ENCODE assay signal across 19 mouse cellular contexts in genomic region chr3:31134246-31134645, GRCm38 (mm10). TPM values are rescaled to one million over a fixed set of nuclear protein-coding genes. Genes with fewer than 3 reads are reported as not detected.
DNase-seq lines count a peak whose midpoint lies in the region; ATAC-seq and TF ChIP-seq lines count a peak whose summit lies in the region.
"Had no signal": no experiment of that assay in that cellular context is flagged by ENCODE, and none has a peak within 500 bp of the region (broad histone marks: within the 10 kb centered on the region; RNA-seq: fewer than 3 reads in every experiment).

No protein-coding gene starts in this region.

- H3K27ac ChIP-seq in heart, embryonic 13.5 days (replicated peaks) = no peak overlapping the region
- no peak overlapping the region for H3K27ac ChIP-seq in ES-E14 (ENCODE audit: insufficient read depth, low read depth, low read length, poor library complexity, severe bottlenecking)
- H3K27ac ChIP-seq in liver, postnatal 0 days (ENCODE audit: low read depth) = peak overlapping the region; percentile 64
- H3K27ac ChIP-seq: forebrain, embryonic 15.5 days; heart, adult 2 months; layer of hippocampus, adult 2 months; neural tube, embryonic 13.5 days had no signal

- H3K9ac ChIP-seq in heart, embryonic 13.5 days = no peak overlapping the region
- H3K9ac ChIP-seq in ES-E14 (ENCODE audit: insufficient read depth, low read depth, low read length, poor library complexity, severe bottlenecking) = no peak overlapping the region
- H3K9ac ChIP-seq in liver, postnatal 0 days (replicated peaks) = no peak overlapping the region
- H3K9ac ChIP-seq: forebrain, embryonic 15.5 days; neural tube, embryonic 13.5 days had no signal

- no peaks in the 10 kb centered on the region for H3K36me3 ChIP-seq in heart, embryonic 13.5 days
- no peaks in the 10 kb centered on the region for H3K36me3 ChIP-seq in ES-E14 (ENCODE audit: control insufficient read depth, insufficient read depth, low read length, poor library complexity, severe bottlenecking)
- H3K36me3 ChIP-seq in erythroblast, embryonic 14.5 days (ENCODE audit: control insufficient read depth) = no peaks in the 10 kb centered on the region
- H3K36me3 ChIP-seq in liver, postnatal 0 days (replicated peaks; ENCODE audit: insufficient read depth, low read length) = no peaks in the 10 kb centered on the region
- H3K36me3 ChIP-seq: forebrain, embryonic 15.5 days; neural tube, embryonic 13.5 days had no signal

- no peak overlapping the region for H3K4me2 ChIP-seq in heart, embryonic 13.5 days
- H3K4me2 ChIP-seq in liver, postnatal 0 days (ENCODE audit: low read depth, low read length) = peak overlapping the region; percentile 40; the same call in 1 of the 2 replicates
- H3K4me2 ChIP-seq: forebrain, embryonic 15.5 days; neural tube, embryonic 13.5 days had no signal

- WGBS in heart, embryonic 13.5 days = 64% methylated on average over 8 of the region's 8 CpGs
- 60% methylated on average over 8 of the region's 8 CpGs for WGBS in liver, postnatal 0 days (ENCODE audit: insufficient replicate concordance)

- peaks cover 19% of the 10 kb centered on the region for H3K4me1 ChIP-seq in heart, embryonic 13.5 days
- H3K4me1 ChIP-seq in ES-E14 (ENCODE audit: control insufficient read depth in 2 of 2, insufficient read depth in 2 of 2, low read length in 2 of 2, poor library complexity in 1 of 2) = peaks cover 4 to 7% of the 10 kb centered on the region in 2 experiments; a peak in 1 of 4 replicates
- H3K4me1 ChIP-seq in erythroblast, embryonic 14.5 days (ENCODE audit: control insufficient read depth) = peaks cover 48% of the 10 kb centered on the region
- H3K4me1 ChIP-seq in liver, postnatal 0 days (ENCODE audit: insufficient read depth) = peaks cover 33% of the 10 kb centered on the region
- H3K4me1 ChIP-seq: forebrain, embryonic 15.5 days; neural tube, embryonic 13.5 days had no signal

- H3K27me3 ChIP-seq in heart, embryonic 13.5 days (replicated peaks) = no peaks in the 10 kb centered on the region
- peaks cover 8% of the 10 kb centered on the region for H3K27me3 ChIP-seq in erythroblast, embryonic 14.5 days (ENCODE audit: control insufficient read depth)
- no peaks in the 10 kb centered on the region for H3K27me3 ChIP-seq in liver, postnatal 0 days (ENCODE audit: insufficient read depth, low read length)
- H3K27me3 ChIP-seq: forebrain, embryonic 15.5 days; neural tube, embryonic 13.5 days had no signal

- DNase-seq in heart, postnatal 4 days = no peak
- DNase-seq in ES-E14 (ENCODE audit: low read depth, low spot score) = no peak
- peak; percentile 30 for DNase-seq in liver, postnatal 0 days
- DNase-seq in gastrocnemius, adult 8-10 months (ENCODE audit: low spot score in 2 of 2) = no peak
- DNase-seq in testis, postnatal 10 days (ENCODE audit: low spot score) = no peak
- no peak for DNase-seq in left cerebral cortex, adult 11 months (ENCODE audit: low spot score)
- DNase-seq: adrenal gland, adult 8-10 months; B cell, adult 2 months; cerebellum, adult 18-20 months; left cerebral cortex, postnatal 4 days; midbrain, embryonic 14.5 days; right cerebral cortex, adult 18-20 months had no signal

- TF ChIP-seq CTCF in liver, postnatal 0 days (IDR thresholded peaks at IDR 0.05; ENCODE audit: low read depth) = no peak

- H3K4me3 ChIP-seq in heart, embryonic 13.5 days = no peak overlapping the region
- no peak overlapping the region for H3K4me3 ChIP-seq in ES-E14 (ENCODE audit: insufficient read depth in 1 of 2, low read depth in 1 of 2, low read length in 2 of 2, poor library complexity in 1 of 2, severe bottlenecking in 1 of 2)
- peak overlapping the region; percentile 32 for H3K4me3 ChIP-seq in erythroblast, embryonic 14.5 days (replicated peaks)
- H3K4me3 ChIP-seq in liver, postnatal 0 days (ENCODE audit: low read depth, low read length) = no peak overlapping the region
- H3K4me3 ChIP-seq: forebrain, embryonic 15.5 days; heart, adult 2 months; layer of hippocampus, adult 2 months; neural tube, embryonic 13.5 days had no signal

- 0 out of 2 replicates have a peak, but pooled peaks cover 2% of the 10 kb centered on the region for H3K9me3 ChIP-seq in heart, embryonic 13.5 days
- H3K9me3 ChIP-seq in ES-E14 (ENCODE audit: control insufficient read depth, insufficient read depth, low read depth, low read length) = no peaks in the 10 kb centered on the region
- H3K9me3 ChIP-seq in erythroblast, embryonic 14.5 days (ENCODE audit: control insufficient read depth, low read length) = no peaks in the 10 kb centered on the region
- no peaks in the 10 kb centered on the region for H3K9me3 ChIP-seq in liver, postnatal 0 days (ENCODE audit: low read length)
- H3K9me3 ChIP-seq: forebrain, embryonic 15.5 days; neural tube, embryonic 13.5 days had no signal

- in situ Hi-C loops in ES-E14 (cut with MboI; ENCODE audit: low sequenced_read_pairs in 2 of 2, unreplicated experiment in 2 of 2) = loop anchor here (5.0 to 10.0 kb wide), 2 partner anchors 77 to 79 kb away; no protein-coding TSS in a partner anchor

- TF ChIP-seq EP300 in liver, postnatal 0 days (IDR thresholded peaks at IDR 0.05; ENCODE audit: low read depth) = no peak

- peak; percentile 71; the same call in 1 of the 2 replicates for ATAC-seq in heart, embryonic 13.5 days (ENCODE audit: extremely low read depth, insufficient number of reproducible peaks, low FRiP score, low TSS enrichment)
- ATAC-seq in liver, postnatal 0 days = peak; percentile 82
- ATAC-seq: forebrain, embryonic 15.5 days; hindbrain, embryonic 16.5 days had no signal

TF ChIP-seq in ES-E14, 5 proteins besides CTCF, POLR2A, EP300 and RAD21:
- no peak for TF ChIP-seq HCFC1 (IDR thresholded peaks at IDR 0.05; ENCODE audit: borderline replicate concordance, insufficient read depth, low read length)
- peak; percentile 89 for TF ChIP-seq MAFK (IDR thresholded peaks at IDR 0.05; ENCODE audit: insufficient read depth, low read depth, low read length)
- TF ChIP-seq ZNF384 (IDR thresholded peaks at IDR 0.05; ENCODE audit: low read depth, low read length) = no peak
- no peak for TF ChIP-seq CHD2 (IDR thresholded peaks at IDR 0.05; ENCODE audit: low read depth, low read length)
- TF ChIP-seq ZC3H11A (IDR thresholded peaks at IDR 0.05; ENCODE audit: borderline replicate concordance, low read depth, low read length) = no peak
TF ChIP-seq in ES-E14: peak in this region for 1.

RNA-seq across cellular contexts. Expression of gene Cldn11, which starts 15.5 kb away (rescaled TPM):
- 4.8 and 7.3 TPM in 2 replicates for polyA plus RNA-seq in heart, embryonic 13.5 days (2015; fragmentation: Nextera tagmentation; extraction: Ambion mirVana)
- total RNA-seq in heart, postnatal 4 days (2021) = 1 to 10 TPM; 3.2 to 3.7 TPM
- total RNA-seq in ES-E14 (2012; rRNA removed) = 0.13 and 0.21 TPM in 2 replicates
- polyA plus RNA-seq in erythroblast, embryonic 14.5 days (2012) = not detected in 2 replicates
- 0.11 and 0.17 TPM in 2 replicates for polyA plus RNA-seq in liver, postnatal 0 days (2015; fragmentation: Nextera tagmentation; extraction: Ambion mirVana)
- total RNA-seq in gastrocnemius, adult 8-10 months (2022) = under 1 TPM in 2 of 4 experiments, not detected in 2; 0.34 to 0.54 TPM

RNA-seq across cellular contexts. Expression of gene Skil, which starts 39.4 kb away (rescaled TPM):
- 14.7 and 16.3 TPM in 2 replicates for polyA plus RNA-seq in heart, embryonic 13.5 days (2015; fragmentation: Nextera tagmentation; extraction: Ambion mirVana)
- 10 to 100 TPM; 26.7 to 27.1 TPM for total RNA-seq in heart, postnatal 4 days (2021)
- total RNA-seq in ES-E14 (2012; rRNA removed) = 68.9 and 92.2 TPM in 2 replicates
- 0.15 and 0.19 TPM in 2 replicates for polyA plus RNA-seq in erythroblast, embryonic 14.5 days (2012)
- polyA plus RNA-seq in liver, postnatal 0 days (2015; fragmentation: Nextera tagmentation; extraction: Ambion mirVana) = 7.3 and 8.2 TPM in 2 replicates
- 10 to 100 TPM in 1 of 4 experiments, 1 to 10 TPM in 3; 8.6 to 12.2 (median 8.9) TPM for total RNA-seq in gastrocnemius, adult 8-10 months (2022)
